Mouse (Mus musculus) thymus, adult 2 months (tissue): ENCODE measurements around the gene Slc28a3.

Experiments used
- CTCF ChIP-seq: fragments of 200-500 bp; IDR thresholded peaks from 2 replicates; pipeline ENCODE4 v1.5.1; 2012; ENCODE audit warnings: mild to moderate bottlenecking, control low read depth, low read length, moderate library complexity, borderline replicate concordance; ENCODE audit not compliant: control insufficient read depth, poor library complexity, insufficient read depth; ENCODE audit errors: extremely low read depth
- POLR2A ChIP-seq: fragments of 200-500 bp; IDR thresholded peaks from 2 replicates; pipeline ENCODE4 v1.6.1; 2012; ENCODE audit warnings: mild to moderate bottlenecking, low read length, control low read depth, moderate library complexity; ENCODE audit not compliant: control insufficient read depth, poor library complexity, insufficient read depth; ENCODE audit errors: extremely low read depth

GRCm38 (mm10) chr13:58542167-58542566 lies 68.5 kb downstream of the Slc28a3 start:
- no peak for TF ChIP-seq POLR2A
- TF ChIP-seq CTCF: no peak
